Mouse (Mus musculus): ENCODE data around the gene Bphl. TPM values are rescaled to one million over a fixed set of nuclear protein-coding genes. Genes with fewer than 3 reads are reported as not detected.
"Not testable (repeated sequence)": the region's sequence is repeated elsewhere in the genome, so short reads cannot be mapped to it uniquely, and the experiment has no call there.

Bphl gene
- total RNA-seq, 2 experiments from 2014 or later, result 17.1 to 47.8 TPM

GRCm38 (mm10) chr13:34050479-34050878 lies 13.1 kb downstream of the Bphl start:
- peak; percentile 62 for ATAC-seq (ENCODE audit: poor library complexity, severe bottlenecking)

DNA sequence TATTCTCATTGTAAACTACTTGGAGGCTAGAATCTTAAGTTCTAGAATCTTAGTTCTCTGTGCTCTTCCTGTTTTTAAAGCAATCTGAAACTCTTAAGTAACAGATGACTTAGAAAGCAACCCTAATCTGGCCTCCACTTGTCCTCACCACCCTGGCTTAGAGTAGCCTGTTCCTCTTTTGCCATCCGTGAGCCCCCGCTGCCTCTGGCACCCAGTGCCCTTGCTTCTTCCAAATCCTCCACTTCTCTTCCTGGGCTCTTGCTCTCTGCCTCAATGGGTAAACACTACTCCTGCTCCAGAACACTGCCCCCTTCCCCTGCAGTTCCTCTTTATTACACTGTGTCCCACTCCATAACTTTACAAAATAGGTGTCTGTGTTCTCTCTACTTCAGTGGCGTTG lies 14.3 kb downstream of the Bphl start:
- ATAC-seq (ENCODE audit: poor library complexity, severe bottlenecking), result peak; percentile 85

DNA sequence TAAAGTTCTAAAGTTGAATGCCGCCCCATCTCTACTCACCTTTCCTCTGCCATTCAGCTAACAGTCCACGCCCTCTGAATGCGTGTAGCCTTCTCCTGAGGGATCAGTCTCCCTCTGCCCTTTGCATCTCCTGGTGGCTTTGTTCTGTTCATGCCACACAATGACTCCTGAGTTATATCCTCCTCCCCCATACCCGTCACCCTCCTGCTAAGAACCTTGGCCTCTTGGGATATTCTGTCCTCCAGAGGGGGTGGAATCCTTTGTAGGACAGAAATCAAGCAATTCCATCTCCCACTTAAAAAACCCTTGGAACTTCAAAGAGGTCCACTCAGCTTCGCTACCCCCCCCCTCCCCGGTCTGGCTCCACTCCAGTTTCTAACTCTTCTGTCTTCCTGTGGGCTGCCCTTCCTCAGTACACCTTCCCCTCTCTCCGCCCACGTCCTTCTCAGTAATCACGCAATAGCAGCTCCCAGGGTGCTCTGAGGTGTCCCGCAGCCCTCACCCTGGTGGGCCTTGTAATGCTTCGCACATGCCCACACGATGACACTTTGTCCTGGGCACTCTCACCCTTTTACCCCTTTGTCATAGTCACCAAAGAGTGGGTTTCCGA lies 16.4 kb downstream of the Bphl start:
- ATAC-seq (ENCODE audit: poor library complexity, severe bottlenecking), result no peak

DNA sequence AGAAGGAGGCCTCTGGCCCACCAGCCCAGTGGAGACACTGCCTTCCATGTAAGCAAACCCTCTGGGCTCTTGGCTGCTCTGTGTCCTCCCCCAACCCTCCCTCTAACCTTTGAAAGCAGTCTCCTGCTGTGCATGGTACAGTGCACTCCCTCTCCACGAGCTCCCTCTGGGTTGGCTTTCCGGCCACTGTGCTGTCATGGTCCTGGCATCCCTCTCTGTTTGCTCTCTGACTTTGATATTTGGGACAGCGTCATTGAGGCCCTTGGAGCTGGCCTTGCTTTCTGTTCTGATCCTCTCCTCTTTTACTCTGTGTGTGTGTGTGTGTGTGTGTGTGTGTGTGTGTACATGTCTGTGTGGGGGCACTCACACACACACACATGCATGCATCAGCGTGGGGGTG lies 17.0 kb downstream of the Bphl start:
- ATAC-seq (ENCODE audit: poor library complexity, severe bottlenecking), result no peak

GRCm38 (mm10) chr13:34054983-34055382 lies 17.6 kb downstream of the Bphl start:
- ATAC-seq (ENCODE audit: poor library complexity, severe bottlenecking), result no peak

DNA sequence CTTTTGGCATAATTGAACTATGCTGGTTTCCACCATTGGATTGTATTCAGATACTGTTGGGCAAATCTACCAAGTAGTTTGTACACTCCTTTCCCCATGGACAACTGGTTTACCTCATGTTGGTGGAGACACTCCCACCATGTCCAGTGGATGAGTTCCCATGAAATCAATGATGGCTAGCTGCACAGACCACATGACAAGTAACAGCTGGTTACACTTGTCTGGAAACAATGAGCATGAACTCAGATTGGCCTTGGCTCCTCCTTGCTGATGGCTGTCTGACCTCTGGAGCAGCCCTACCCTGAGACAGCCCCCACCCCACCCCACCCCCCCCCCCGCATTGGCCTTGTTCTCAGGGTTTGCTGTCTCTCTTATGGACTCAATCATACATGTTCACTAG lies 19.9 kb downstream of the Bphl start:
- no peak for ATAC-seq (ENCODE audit: poor library complexity, severe bottlenecking)

DNA sequence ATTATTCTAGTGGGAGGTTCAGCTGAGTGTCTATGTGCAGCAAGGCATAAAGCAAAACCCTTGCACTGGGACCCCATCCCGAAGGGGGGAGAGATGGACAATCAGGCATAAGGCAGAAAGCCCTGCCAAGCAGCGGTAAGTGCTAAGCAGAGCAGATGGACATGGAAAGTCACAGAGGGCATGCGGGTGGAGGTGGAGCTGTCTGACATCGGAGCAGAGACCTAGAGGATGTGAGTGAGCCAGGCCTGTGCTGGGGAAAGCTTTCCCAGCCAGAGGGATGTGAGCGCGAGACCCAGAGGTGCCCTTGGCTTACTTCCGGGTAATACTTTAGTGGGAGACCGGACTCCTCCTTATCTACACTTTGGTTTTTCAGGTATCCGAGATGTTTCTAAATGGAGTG lies 22.7 kb downstream of the Bphl start:
- no peak for ATAC-seq (ENCODE audit: poor library complexity, severe bottlenecking)

GRCm38 (mm10) chr13:34062466-34062865 lies 25.1 kb downstream of the Bphl start:
- ATAC-seq (ENCODE audit: poor library complexity, severe bottlenecking), result no peak

GRCm38 (mm10) chr13:34066351-34066750 lies 29.0 kb downstream of the Bphl start:
- no peak for ATAC-seq (ENCODE audit: poor library complexity, severe bottlenecking)

- ATAC-seq (ENCODE audit: poor library complexity, severe bottlenecking), result no peak
Observed at GRCm38 (mm10) chr13:34070296-34070695, 32.9 kb downstream of the Bphl start.

GRCm38 (mm10) chr13:34071836-34072235 lies 34.4 kb downstream of the Bphl start:
- no peak for ATAC-seq (ENCODE audit: poor library complexity, severe bottlenecking)

DNA sequence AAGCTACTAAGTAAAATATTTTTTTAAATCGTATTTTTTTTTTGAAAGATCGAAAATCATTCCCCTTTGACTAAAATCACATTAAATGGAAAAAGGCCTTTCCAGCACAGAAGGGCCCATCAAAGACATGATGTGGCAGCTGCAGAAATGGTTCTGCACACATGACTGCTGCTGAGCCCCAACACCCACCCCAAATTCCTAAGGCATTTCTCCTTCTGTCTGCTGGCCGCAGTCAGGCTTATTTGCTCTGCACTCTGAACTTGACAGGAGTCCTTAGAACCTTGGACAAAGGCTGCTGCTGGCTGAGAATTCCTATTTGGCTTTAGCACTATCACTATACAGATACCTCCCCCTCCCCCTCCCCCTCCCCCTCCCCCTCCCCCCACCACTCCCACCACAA lies 35.5 kb downstream of the Bphl start:
- no peak for ATAC-seq (ENCODE audit: poor library complexity, severe bottlenecking)

- not testable (repeated sequence) for ATAC-seq (ENCODE audit: poor library complexity, severe bottlenecking)
Observed at GRCm38 (mm10) chr13:34074441-34074840, 37.0 kb downstream of the Bphl start.

GRCm38 (mm10) chr13:34075893-34076292 lies 38.5 kb downstream of the Bphl start:
- ATAC-seq (ENCODE audit: poor library complexity, severe bottlenecking), result not testable (repeated sequence)

DNA sequence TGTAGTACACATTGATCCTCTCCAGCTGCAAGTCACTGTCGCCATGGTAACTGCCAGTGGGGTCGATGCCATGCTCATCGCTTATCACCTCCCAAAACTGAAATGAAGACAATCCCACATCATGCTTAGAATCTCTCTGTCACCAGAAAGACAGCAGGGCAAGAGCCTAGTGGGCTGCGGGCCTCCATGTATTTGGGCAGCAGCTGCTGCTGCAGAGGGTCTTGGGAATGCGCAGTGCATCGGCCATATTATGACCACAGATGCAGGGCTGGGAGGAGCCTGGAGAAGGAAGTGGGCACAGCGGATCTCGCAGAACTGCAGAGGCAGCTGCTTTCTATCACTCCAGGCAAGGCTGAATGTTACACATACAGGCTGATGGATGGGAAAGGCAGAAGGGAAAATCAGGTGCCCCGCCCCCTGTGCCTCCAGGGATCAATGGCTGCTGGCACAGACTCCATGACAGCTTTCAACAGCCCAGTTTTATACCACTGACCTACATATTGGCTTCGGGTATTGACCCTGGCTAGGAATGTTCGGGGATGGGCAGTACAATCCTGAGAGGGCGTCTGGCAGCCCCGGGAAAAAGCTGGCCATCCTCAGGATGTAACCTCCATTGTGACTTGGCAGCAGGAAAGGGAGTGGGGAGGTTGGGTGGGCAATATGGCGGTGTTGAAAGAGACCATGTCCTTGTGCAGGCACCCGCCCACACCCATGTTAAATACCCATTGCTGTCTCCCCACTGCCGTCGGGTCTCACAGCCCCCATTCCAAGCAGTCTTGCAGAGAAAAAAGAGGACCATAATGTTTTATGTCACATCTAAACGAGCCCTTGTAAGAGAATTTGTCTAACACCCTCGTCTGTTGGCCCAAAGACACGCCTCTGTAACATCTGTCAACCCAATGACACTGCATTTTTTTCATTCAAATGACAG lies 39.4 kb downstream of the Bphl start:
- peak; percentile 39 for ATAC-seq (ENCODE audit: poor library complexity, severe bottlenecking)

GRCm38 (mm10) chr13:34077492-34078271 lies 40.3 kb downstream of the Bphl start, which contains the start of gene Tubb2a:
Gene Tubb2a (minus strand): TSS chr13:34078007.
- peak; percentile 86 for ATAC-seq (ENCODE audit: poor library complexity, severe bottlenecking)

DNA sequence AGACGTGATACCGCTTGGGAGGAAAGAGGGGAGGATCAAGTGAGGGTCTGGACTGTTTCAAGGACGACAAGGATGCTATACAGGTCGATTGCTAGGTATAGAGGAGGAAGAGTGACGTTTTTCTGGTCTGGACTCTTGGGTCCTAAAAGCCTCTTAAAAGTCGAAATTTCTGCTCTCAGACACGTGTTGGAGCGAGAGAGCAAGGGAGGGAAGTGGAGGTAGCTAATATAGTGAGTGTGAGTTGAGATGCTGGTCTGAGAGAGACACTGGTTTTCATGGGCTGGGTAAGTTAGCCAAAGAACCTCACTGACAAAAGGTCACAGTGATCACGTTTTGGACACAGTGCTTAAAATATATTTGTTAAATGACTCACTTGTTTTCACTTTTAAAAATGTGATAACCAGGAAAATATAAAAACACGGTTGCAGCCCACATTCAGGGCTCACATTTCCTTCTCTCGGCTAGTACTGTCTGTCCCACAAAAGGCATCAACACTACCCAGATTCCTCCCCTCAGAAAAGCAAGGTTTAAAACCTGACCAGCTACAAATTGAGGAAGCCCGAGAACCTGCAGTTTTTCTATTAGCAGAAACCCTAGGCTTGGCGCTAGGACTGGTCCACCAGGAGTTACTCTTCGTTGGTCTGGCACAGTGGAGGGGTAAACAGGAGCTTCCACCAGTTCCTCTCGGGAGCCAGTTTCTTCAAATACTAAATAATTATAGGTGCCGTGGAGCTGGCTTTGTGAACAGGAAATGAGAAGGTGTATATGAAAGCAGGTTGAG lies 41.3 kb downstream of the Bphl start:
- no peak for ATAC-seq (ENCODE audit: poor library complexity, severe bottlenecking)

DNA sequence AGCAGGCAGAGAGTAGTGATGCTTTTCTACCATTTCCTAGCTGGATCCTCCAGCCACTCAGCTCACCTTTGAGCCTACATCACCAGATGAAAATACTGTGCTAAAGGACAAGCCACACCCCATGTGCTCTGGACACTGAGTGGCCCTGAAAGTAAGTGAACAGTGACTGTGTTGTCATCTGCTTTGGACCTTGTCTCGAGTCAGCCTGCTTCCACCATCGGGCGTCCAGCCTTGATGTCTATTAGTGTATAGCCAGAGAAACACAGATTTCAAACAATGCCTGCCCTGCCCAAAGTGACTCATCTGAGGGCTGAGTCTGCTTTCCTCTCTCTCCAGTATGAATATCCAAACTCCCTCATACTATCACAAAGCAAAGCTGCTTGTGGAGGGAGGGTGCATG lies 42.4 kb downstream of the Bphl start:
- ATAC-seq (ENCODE audit: poor library complexity, severe bottlenecking), result no peak

- no peak for ATAC-seq (ENCODE audit: poor library complexity, severe bottlenecking)
Observed at GRCm38 (mm10) chr13:34081926-34082325, 44.5 kb downstream of the Bphl start.

- no peak for ATAC-seq (ENCODE audit: poor library complexity, severe bottlenecking)
Observed at GRCm38 (mm10) chr13:34084026-34084750, 46.8 kb downstream of the Bphl start.
